Mouse (Mus musculus) macrophage (primary cell): ENCODE results near the gene Tbl1xr1. TPM values are rescaled to one million over a fixed set of nuclear protein-coding genes. Genes with fewer than 3 reads are reported as not detected.

Source experiments
- H3K27ac ChIP-seq: fragments of 350-480 bp; formaldehyde crosslinking; 2 replicates; pipeline ENCODE4 v1.9.0; 2021
- H3K36me3 ChIP-seq: fragments of 350-480 bp; formaldehyde crosslinking; 2 replicates; pipeline ENCODE4 v1.9.0; 2021; ENCODE audit errors: inconsistent target
- H3K4me3 ChIP-seq: fragments of 350-480 bp; formaldehyde crosslinking; 2 replicates; pipeline ENCODE4 v1.9.0; 2021; ENCODE audit errors: inconsistent target
- H3K79me2 ChIP-seq: fragments of 350-480 bp; formaldehyde crosslinking; 2 replicates; pipeline ENCODE4 v1.9.0; 2021; ENCODE audit errors: inconsistent target
- WGBS: methylation state at CpG from one replicate; pipeline ENCODE4 v1.1.7; 2026; ENCODE audit warnings: inconsistent platforms; ENCODE audit not compliant: missing documents; 5-methylcytosine and 5-hydroxymethylcytosine counted together
- polyA plus RNA-seq: library from polyadenylated mRNA; stranded (reverse); fragments of 250-400 nt; gene quantifications from 3 replicates; pipeline ENCODE4 v1.2.4, GENCODE M21; 2018; ENCODE audit warnings: inconsistent platforms
- total RNA-seq, 78 experiments: library from RNA; depleted of rRNA; stranded (reverse); fragments of 250-400 nt; gene quantifications; 1 replicate in 9 of 78; 2 replicates in 24 of 78; 3 replicates in 43 of 78; 4 replicates in 2 of 78; pipeline ENCODE4 v1.2.4; 2018; ENCODE audit warnings: inconsistent platforms in 56 of 78

Gene Tbl1xr1
- 10 to 100 TPM; 18.2 to 84.1 (median 54.2) TPM for total RNA-seq (2018; cell fraction: chromatin; rRNA removed)
- total RNA-seq (2018; cell fraction: cytosol; rRNA removed), result 10 to 100 TPM; 39.9 to 76.1 (median 57.6) TPM
- 100 to 1,000 TPM in 2 of 26 experiments, 10 to 100 TPM in 24; 22.8 to 116 (median 64.2) TPM for total RNA-seq (2018; cell fraction: nucleus; rRNA removed)
- 17.8 to 28.7 TPM (median 19.1 TPM) in 3 replicates for polyA plus RNA-seq

DNA sequence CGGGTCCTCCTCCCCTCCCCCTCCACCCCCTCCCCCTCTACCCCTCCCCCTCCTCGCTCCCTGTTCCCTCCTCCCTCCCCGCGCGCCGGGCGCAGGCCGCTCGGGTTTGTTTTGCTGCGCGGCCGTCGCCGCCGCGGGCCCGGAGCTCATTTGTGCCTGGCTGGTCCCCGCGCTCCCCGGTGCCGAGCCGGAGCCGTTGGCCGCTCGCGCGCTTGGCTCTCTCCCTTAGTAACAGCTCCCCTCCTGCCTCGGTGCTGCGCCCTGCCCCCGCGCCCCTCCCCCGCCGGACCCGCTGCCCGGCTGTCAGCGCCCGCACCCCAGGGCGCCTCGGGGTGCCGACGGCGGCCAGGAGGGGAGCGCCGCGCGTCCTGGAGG lies at the start of gene Tbl1xr1:
Gene Tbl1xr1 (plus strand): TSS at position 92 of the 375 bp plus-strand sequence.
- Histone ChIP-seq H3K79me2 (peaks cover 43% of the 10 kb centered on the region), H3K4me3 (peak within 1 kb of the TSS; percentile 40), H3K27ac (peak within 1 kb of the TSS; percentile 73), H3K36me3 (no peaks in the 10 kb centered on the region)
- WGBS, result 2% methylated on average over 23 of the region's 46 CpGs

- no peaks in the 10 kb centered on the region for H3K79me2 ChIP-seq
- no peaks in the 10 kb centered on the region for H3K36me3 ChIP-seq
- WGBS, result 98% methylated on average over 4 of the region's 4 CpGs
- no peak overlapping the region for H3K4me3 ChIP-seq
- H3K27ac ChIP-seq, result no peak overlapping the region
Observed at GRCm38 (mm10) chr3:22038004-22038403, 38.4 kb upstream of the Tbl1xr1 start.

DNA sequence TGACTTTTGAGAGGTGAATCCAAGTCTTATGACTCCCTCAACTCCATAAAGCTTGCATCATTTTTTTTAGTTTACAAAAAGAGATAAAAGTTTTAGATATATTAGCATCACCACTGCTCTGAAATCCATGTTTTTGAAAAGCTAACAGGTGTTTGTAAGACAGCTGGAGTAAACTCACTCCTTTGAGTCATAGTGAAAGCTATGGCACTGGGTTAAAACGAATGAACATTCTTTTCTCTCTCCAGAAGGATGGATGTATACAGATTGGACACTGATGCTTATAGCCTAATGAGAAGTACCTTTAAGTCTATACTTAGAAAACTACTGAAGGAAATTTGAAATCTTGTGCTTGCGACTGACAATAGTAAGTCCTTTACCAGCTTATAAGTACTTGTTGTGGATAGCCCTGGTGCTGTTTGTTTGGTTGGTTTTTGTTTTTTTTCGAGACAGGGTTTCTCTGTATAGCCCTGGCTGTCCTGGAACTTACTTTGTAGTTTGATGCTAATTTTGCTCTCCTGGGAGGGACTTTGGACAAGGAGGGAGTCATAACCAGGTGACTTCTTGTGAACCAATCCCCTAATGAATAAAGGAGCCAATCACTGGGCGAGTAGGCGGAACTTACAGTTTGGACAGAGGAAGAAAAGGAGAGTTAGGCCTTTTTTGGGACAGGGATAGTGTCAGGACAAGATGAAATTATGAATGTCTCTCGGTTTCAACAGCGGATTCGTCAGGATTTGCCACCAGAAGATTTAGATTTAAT lies 37.2 kb upstream of the Tbl1xr1 start:
- no peak overlapping the region for H3K4me3 ChIP-seq
- WGBS, result 95% methylated on average over 8 of the region's 8 CpGs

GRCm38 (mm10) chr3:22040627-22041026 lies 35.8 kb upstream of the Tbl1xr1 start:
- Histone ChIP-seq H3K27ac (no peak overlapping the region), H3K79me2 (no peaks in the 10 kb centered on the region), H3K36me3 (no peaks in the 10 kb centered on the region), H3K4me3 (no peak overlapping the region)
- WGBS, result 96% methylated on average over 6 of the region's 6 CpGs

More for the DNA sequence above, 37.2 kb upstream of the Tbl1xr1 start:
- Histone ChIP-seq H3K79me2 (no peaks in the 10 kb centered on the region), H3K27ac (no peak overlapping the region), H3K36me3 (no peaks in the 10 kb centered on the region)

DNA sequence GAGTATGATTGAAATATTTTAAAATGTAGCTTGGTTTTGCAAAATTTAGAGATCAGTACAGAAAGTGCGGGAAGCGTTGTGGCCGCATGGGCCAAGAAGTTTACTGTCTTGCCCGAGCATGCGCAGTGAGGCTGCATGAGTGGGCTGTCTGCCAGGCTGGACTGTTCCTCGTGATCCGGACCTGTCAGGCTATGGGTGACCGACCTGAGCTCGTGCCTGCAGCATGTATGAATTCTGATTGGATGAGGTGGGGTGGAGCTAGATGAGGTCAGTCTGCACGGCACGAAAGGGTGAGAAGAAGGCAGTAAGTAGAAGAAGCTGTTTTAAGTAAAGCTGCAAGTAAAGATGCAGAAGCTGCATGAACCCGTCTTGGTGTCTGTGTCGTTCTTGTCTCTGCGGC lies 29.2 kb upstream of the Tbl1xr1 start:
- H3K79me2 ChIP-seq, result no peaks in the 10 kb centered on the region
- no peaks in the 10 kb centered on the region for H3K36me3 ChIP-seq
- no peak overlapping the region for H3K27ac ChIP-seq
- 95% methylated on average over 14 of the region's 14 CpGs for WGBS
- no peak overlapping the region for H3K4me3 ChIP-seq

- no peak overlapping the region for H3K4me3 ChIP-seq
- H3K27ac ChIP-seq, result no peak overlapping the region
- no peaks in the 10 kb centered on the region for H3K79me2 ChIP-seq
- 94% methylated on average over 4 of the region's 4 CpGs for WGBS
- H3K36me3 ChIP-seq, result no peaks in the 10 kb centered on the region
Observed at GRCm38 (mm10) chr3:22056664-22057328, 19.7 kb upstream of the Tbl1xr1 start.

- Histone ChIP-seq H3K79me2 (no peaks in the 10 kb centered on the region), H3K27ac (no peak overlapping the region), H3K4me3 (no peak overlapping the region), H3K36me3 (no peaks in the 10 kb centered on the region)
- WGBS, result 51% methylated on average over 7 of the region's 7 CpGs
Observed at GRCm38 (mm10) chr3:22058206-22058804, 18.1 kb upstream of the Tbl1xr1 start.

DNA sequence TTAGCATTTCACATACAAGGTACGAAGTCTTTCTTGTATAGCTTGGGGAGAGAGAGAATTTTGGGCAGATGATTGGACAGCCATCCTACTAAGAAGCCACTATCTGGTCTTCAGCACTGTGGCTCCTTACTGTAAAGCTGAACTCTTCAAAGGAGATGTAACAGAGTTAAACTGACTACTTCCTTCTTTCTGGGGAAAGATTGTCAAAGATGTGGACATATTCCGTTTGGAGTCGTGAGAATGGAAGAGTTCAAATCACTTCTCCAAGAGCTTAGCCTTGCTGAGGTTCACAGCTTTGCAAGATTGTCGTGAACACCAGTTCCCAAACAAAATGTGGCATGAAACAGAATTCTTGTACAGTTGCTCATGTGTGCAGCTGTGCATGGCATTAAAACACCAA lies 15.3 kb upstream of the Tbl1xr1 start:
- no peaks in the 10 kb centered on the region for H3K36me3 ChIP-seq
- H3K27ac ChIP-seq, result no peak overlapping the region
- no peaks in the 10 kb centered on the region for H3K79me2 ChIP-seq
- WGBS, result 58% methylated on average over 4 of the region's 4 CpGs
- no peak overlapping the region for H3K4me3 ChIP-seq

DNA sequence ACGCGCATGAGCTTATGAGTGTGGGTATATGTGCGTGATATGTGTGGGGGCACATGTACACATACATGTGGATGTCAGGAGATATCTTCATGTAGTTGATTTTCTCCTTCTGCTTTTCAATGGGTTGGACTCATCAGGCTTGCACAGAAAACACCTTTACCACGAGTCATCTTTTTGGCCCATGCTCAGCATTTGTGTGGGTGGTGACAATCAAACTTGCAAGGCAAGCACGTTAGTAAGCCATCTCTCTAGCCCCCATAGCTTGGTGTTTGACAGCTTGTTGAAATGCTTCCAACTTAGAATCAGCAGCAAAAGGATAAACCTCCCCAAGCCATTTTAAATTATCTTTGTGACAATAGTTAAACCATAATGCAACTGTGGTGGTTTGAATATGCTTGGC lies 7.8 kb upstream of the Tbl1xr1 start:
- Histone ChIP-seq H3K79me2 (no peaks in the 10 kb centered on the region), H3K36me3 (no peaks in the 10 kb centered on the region), H3K4me3 (no peak overlapping the region), H3K27ac (no peak overlapping the region)
- WGBS, result 90% methylated on average over 5 of the region's 5 CpGs

DNA sequence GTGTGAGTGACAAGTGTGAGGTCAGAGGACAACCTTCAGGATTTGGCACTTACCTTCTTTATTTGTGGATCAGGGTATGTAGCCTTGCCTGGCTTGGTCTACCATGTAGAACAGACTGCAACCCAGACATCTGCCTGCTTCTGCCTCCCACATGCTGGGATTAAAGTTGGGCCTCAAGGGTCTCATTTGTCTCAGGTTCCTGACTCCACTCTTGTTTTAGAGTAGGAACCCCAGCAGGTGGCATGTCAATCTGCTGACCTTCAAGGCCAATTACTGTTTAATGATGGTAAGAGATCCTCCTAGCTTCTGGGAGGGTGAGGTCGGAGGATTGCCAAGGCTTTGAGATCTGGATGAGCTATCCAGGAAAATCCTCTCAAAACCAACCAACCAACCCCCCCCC lies 2.5 kb upstream of the Tbl1xr1 start:
- no peaks in the 10 kb centered on the region for H3K36me3 ChIP-seq
- H3K79me2 ChIP-seq, result peaks cover 16% of the 10 kb centered on the region
- no peak overlapping the region for H3K27ac ChIP-seq
- no peak overlapping the region for H3K4me3 ChIP-seq
- 100% methylated on average over 1 of the region's 1 CpGs for WGBS

- Histone ChIP-seq H3K27ac (peak overlapping the region; percentile 34; the same call in 1 of the 2 replicates), H3K79me2 (peaks cover 25% of the 10 kb centered on the region), H3K36me3 (no peaks in the 10 kb centered on the region), H3K4me3 (peak overlapping the region; percentile 39; the same call in 1 of the 2 replicates)
- WGBS, result 58% methylated on average over 11 of the region's 11 CpGs
Observed at GRCm38 (mm10) chr3:22074591-22075294, 1.7 kb upstream of the Tbl1xr1 start.

GRCm38 (mm10) chr3:22075517-22075886 lies 950 bp upstream of the Tbl1xr1 start:
- peaks cover 32% of the 10 kb centered on the region for H3K79me2 ChIP-seq
- peak overlapping the region; percentile 34 for H3K27ac ChIP-seq
- 3% methylated on average over 28 of the region's 28 CpGs for WGBS
- H3K4me3 ChIP-seq, result peak overlapping the region; percentile 39
- no peaks in the 10 kb centered on the region for H3K36me3 ChIP-seq

GRCm38 (mm10) chr3:22075887-22076560 lies 428 bp upstream of the Tbl1xr1 start:
- Histone ChIP-seq H3K4me3 (peak overlapping the region; percentile 39), H3K36me3 (no peaks in the 10 kb centered on the region), H3K79me2 (peaks cover 37% of the 10 kb centered on the region), H3K27ac (peak overlapping the region; percentile 34; the same call in 1 of the 2 replicates)
- 0% methylated on average over 40 of the region's 70 CpGs for WGBS
